Mouse (Mus musculus): Measurements from ENCODE around the gene Ppp3ca.

GRCm38 (mm10) chr3:136969796-136970195 lies 299.9 kb downstream of the Ppp3ca start:
- no peak for TF ChIP-seq POLR2A (IDR thresholded peaks at IDR 0.05; ENCODE audit: low read depth, low read length)
- TF ChIP-seq CTCF (IDR thresholded peaks at IDR 0.05; ENCODE audit: extremely low read depth, insufficient read depth, insufficient read length, insufficient replicate concordance), result no peak
